Mouse (Mus musculus): ENCODE results near the gene Bag2. TPM values are rescaled to one million over a fixed set of nuclear protein-coding genes. Genes with fewer than 3 reads are reported as not detected.
A peak's percentile ranks its signal among the peaks of the same experiment; 100 is the strongest.

Bag2 gene
- polyA plus RNA-seq, 2 experiments, result 30.2 to 45.4 TPM

- no peaks in the 10 kb centered on the region; the same call in 1 of the 2 replicates for H3K36me3 ChIP-seq (replicated peaks; ENCODE audit: control insufficient read depth, insufficient read depth, low read depth)
- H3K4me2 ChIP-seq (ENCODE audit: low read depth), result peak within 1 kb of the TSS; percentile 81
- under 1% methylated on average over 54 of the region's 54 CpGs for WGBS (ENCODE audit: insufficient replicate concordance)
- peak within 1 kb of the TSS; percentile 81 to 86 for H3K4me3 ChIP-seq (ENCODE audit: insufficient read depth in 1 of 2, low read depth in 2 of 2, low read length in 2 of 2)
- H3K27me3 ChIP-seq (ENCODE audit: control insufficient read depth, insufficient read depth, low read length), result no peaks in the 10 kb centered on the region; the same call in 1 of the 2 replicates
- peak within 1 kb of the TSS; percentile 73 for H3K9ac ChIP-seq (replicated peaks)
- peak within 1 kb of the TSS; percentile 6 for H3K27ac ChIP-seq
- peak; percentile 60 to 66 (median 60) for DNase-seq (ENCODE audit: low read depth in 3 of 3, low spot score in 3 of 3)
- H3K4me1 ChIP-seq (replicated peaks; ENCODE audit: control insufficient read depth in 2 of 2, insufficient read depth in 2 of 2, low read length in 1 of 2), result peaks cover 0 to 7% of the 10 kb centered on the region in 2 experiments; a peak in 2 of 4 replicates
- H3K9me3 ChIP-seq (ENCODE audit: control insufficient read depth, low read length), result no peaks in the 10 kb centered on the region
- TF ChIP-seq CTCF (IDR thresholded peaks at IDR 0.05; ENCODE audit: low read depth), result no peak
- TF ChIP-seq EP300 (IDR thresholded peaks at IDR 0.05; ENCODE audit: low read depth), result no peak
- ATAC-seq (ENCODE audit: insufficient read depth), result peak; percentile 93
Measured at GRCm38 (mm10) chr1:33719733-33720225, 37.8 kb downstream of the Bag2 start, which contains the start of gene Rab23. Gene Rab23, plus strand, starts transcription at chr1:33719887.

GRCm38 (mm10) chr1:33717636-33718035, 40.0 kb downstream of the Bag2 start:
- H3K27ac ChIP-seq, result no peak overlapping the region
- no peak overlapping the region for H3K4me2 ChIP-seq (ENCODE audit: low read depth)
- no peaks in the 10 kb centered on the region for H3K36me3 ChIP-seq (replicated peaks; ENCODE audit: control insufficient read depth, insufficient read depth, low read depth)
- ATAC-seq (ENCODE audit: insufficient read depth) (no peak), DNase-seq (ENCODE audit: low read depth in 3 of 3, low spot score in 3 of 3) (no peak)
- H3K9ac ChIP-seq (replicated peaks), result no peak overlapping the region
- no peak overlapping the region for H3K4me3 ChIP-seq (ENCODE audit: insufficient read depth in 1 of 2, low read depth in 2 of 2, low read length in 2 of 2)
- peaks cover 0 to 7% of the 10 kb centered on the region in 2 experiments; a peak in 2 of 4 replicates for H3K4me1 ChIP-seq (replicated peaks; ENCODE audit: control insufficient read depth in 2 of 2, insufficient read depth in 2 of 2, low read length in 1 of 2)
- H3K27me3 ChIP-seq (ENCODE audit: control insufficient read depth, insufficient read depth, low read length), result peaks cover 5% of the 10 kb centered on the region
- no peaks in the 10 kb centered on the region for H3K9me3 ChIP-seq (ENCODE audit: control insufficient read depth, low read length)
- no peak for TF ChIP-seq CTCF (IDR thresholded peaks at IDR 0.05; ENCODE audit: low read depth)
- TF ChIP-seq EP300 (IDR thresholded peaks at IDR 0.05; ENCODE audit: low read depth), result no peak
- 69% methylated on average over 1 of the region's 1 CpGs for WGBS (ENCODE audit: insufficient replicate concordance)

GRCm38 (mm10) chr1:33714796-33715195, 42.8 kb downstream of the Bag2 start:
- H3K9ac ChIP-seq (replicated peaks), result no peak overlapping the region
- no peaks in the 10 kb centered on the region for H3K9me3 ChIP-seq (ENCODE audit: control insufficient read depth, low read length)
- no peak overlapping the region for H3K4me2 ChIP-seq (ENCODE audit: low read depth)
- H3K36me3 ChIP-seq (replicated peaks; ENCODE audit: control insufficient read depth, insufficient read depth, low read depth), result no peaks in the 10 kb centered on the region
- H3K27me3 ChIP-seq (ENCODE audit: control insufficient read depth, insufficient read depth, low read length), result peaks cover 5% of the 10 kb centered on the region
- no peak overlapping the region for H3K4me3 ChIP-seq (ENCODE audit: insufficient read depth in 1 of 2, low read depth in 2 of 2, low read length in 2 of 2)
- no peak for TF ChIP-seq EP300 (IDR thresholded peaks at IDR 0.05; ENCODE audit: low read depth)
- no peak for TF ChIP-seq CTCF (IDR thresholded peaks at IDR 0.05; ENCODE audit: low read depth)
- DNase-seq (ENCODE audit: low read depth in 3 of 3, low spot score in 3 of 3) (no peak), ATAC-seq (ENCODE audit: insufficient read depth) (no peak)
- H3K27ac ChIP-seq, result no peak overlapping the region
- WGBS (ENCODE audit: insufficient replicate concordance), result 9% methylated on average over 10 of the region's 10 CpGs
- H3K4me1 ChIP-seq (replicated peaks; ENCODE audit: control insufficient read depth in 2 of 2, insufficient read depth in 2 of 2, low read length in 1 of 2), result peaks cover 0 to 4% of the 10 kb centered on the region in 2 experiments; a peak in 1 of 4 replicates

- Histone ChIP-seq H3K4me2 (ENCODE audit: low read depth) (no peak overlapping the region), H3K9ac (replicated peaks) (no peak overlapping the region), H3K4me1 (replicated peaks; ENCODE audit: control insufficient read depth in 2 of 2, insufficient read depth in 2 of 2, low read length in 1 of 2) (peaks cover 0 to 6% of the 10 kb centered on the region in 2 experiments; a peak in 2 of 4 replicates), H3K27ac (no peak overlapping the region), H3K4me3 (ENCODE audit: insufficient read depth in 1 of 2, low read depth in 2 of 2, low read length in 2 of 2) (no peak overlapping the region), H3K36me3 (replicated peaks; ENCODE audit: control insufficient read depth, insufficient read depth, low read depth) (no peaks in the 10 kb centered on the region), H3K9me3 (ENCODE audit: control insufficient read depth, low read length) (no peaks in the 10 kb centered on the region), H3K27me3 (ENCODE audit: control insufficient read depth, insufficient read depth, low read length) (peaks cover 5% of the 10 kb centered on the region)
- TF ChIP-seq CTCF (IDR thresholded peaks at IDR 0.05; ENCODE audit: low read depth) (no peak), EP300 (IDR thresholded peaks at IDR 0.05; ENCODE audit: low read depth) (no peak)
- ATAC-seq (ENCODE audit: insufficient read depth) (no peak), DNase-seq (ENCODE audit: low read depth in 3 of 3, low spot score in 3 of 3) (no peak)
- 69% methylated on average over 5 of the region's 5 CpGs for WGBS (ENCODE audit: insufficient replicate concordance)
Measured at GRCm38 (mm10) chr1:33712026-33712425, 45.6 kb downstream of the Bag2 start.

GRCm38 (mm10) chr1:33709615-33710014, 48.0 kb downstream of the Bag2 start:
- H3K27me3 ChIP-seq (ENCODE audit: control insufficient read depth, insufficient read depth, low read length), result peaks cover 5% of the 10 kb centered on the region; the same call in 1 of the 2 replicates
- no peak overlapping the region for H3K9ac ChIP-seq (replicated peaks)
- H3K36me3 ChIP-seq (replicated peaks; ENCODE audit: control insufficient read depth, insufficient read depth, low read depth), result no peaks in the 10 kb centered on the region
- no peak overlapping the region for H3K4me2 ChIP-seq (ENCODE audit: low read depth)
- 16% methylated on average over 2 of the region's 2 CpGs for whole genome bisulfite sequencing (ENCODE audit: insufficient replicate concordance)
- no peak overlapping the region for H3K4me3 ChIP-seq (ENCODE audit: insufficient read depth in 1 of 2, low read depth in 2 of 2, low read length in 2 of 2)
- DNase-seq (ENCODE audit: low read depth in 3 of 3, low spot score in 3 of 3) (peak in 1 of 3 experiments; percentile 13), ATAC-seq (ENCODE audit: insufficient read depth) (peak; percentile 41; the same call in 1 of the 2 replicates)
- H3K4me1 ChIP-seq (replicated peaks; ENCODE audit: control insufficient read depth in 2 of 2, insufficient read depth in 2 of 2, low read length in 1 of 2), result peaks cover 0 to 6% of the 10 kb centered on the region in 2 experiments; a peak in 2 of 4 replicates
- no peaks in the 10 kb centered on the region for H3K9me3 ChIP-seq (ENCODE audit: control insufficient read depth, low read length)
- TF ChIP-seq EP300 (IDR thresholded peaks at IDR 0.05; ENCODE audit: low read depth), result no peak
- TF ChIP-seq CTCF (IDR thresholded peaks at IDR 0.05; ENCODE audit: low read depth), result no peak
- no peak overlapping the region for H3K27ac ChIP-seq
